In genomic region chr6:40371031-40371430, GRCm38 (mm10) we compare ENCODE assay signal across 19 mouse cellular contexts.
"Had no signal": no experiment of that assay in that cellular context is flagged by ENCODE, and none has a peak within 500 bp of the region (broad histone marks: within the 10 kb centered on the region; RNA-seq: fewer than 3 reads in every experiment).

No protein-coding gene starts in this region.

- DNase-seq: lung, adult 18-20 months; lung, embryonic 14.5 days; lung, postnatal 10 days; lung, postnatal 4 days; midbrain, embryonic 14.5 days; retina, postnatal 1 day; right cerebral cortex, adult 18-20 months; right cerebral cortex, postnatal 25 days; right cerebral cortex, postnatal 4 days; spleen, adult 18-20 months; thymus, adult 2 months; thymus, postnatal 25 days; thymus, postnatal 4 days had no signal

- H3K27ac ChIP-seq: midbrain, embryonic 10.5 days; midbrain, embryonic 12.5 days; neural tube, embryonic 13.5 days; neural tube, embryonic 15.5 days had no signal

- H3K4me2 ChIP-seq: lung, embryonic 14.5 days; midbrain, embryonic 12.5 days; neural tube, embryonic 13.5 days; neural tube, embryonic 15.5 days had no signal

- H3K27me3 ChIP-seq: midbrain, embryonic 12.5 days; neural tube, embryonic 13.5 days; neural tube, embryonic 15.5 days had no signal

- H3K4me3 ChIP-seq: midbrain, embryonic 10.5 days; midbrain, embryonic 12.5 days; myocyte; neural tube, embryonic 13.5 days; neural tube, embryonic 15.5 days had no signal

- H3K9ac ChIP-seq: lung, embryonic 14.5 days; midbrain, embryonic 12.5 days; neural tube, embryonic 13.5 days; neural tube, embryonic 15.5 days had no signal

- H3K9me3 ChIP-seq: midbrain, embryonic 10.5 days; midbrain, embryonic 12.5 days; neural tube, embryonic 13.5 days; neural tube, embryonic 15.5 days had no signal

- H3K4me1 ChIP-seq: midbrain, embryonic 10.5 days; midbrain, embryonic 12.5 days; neural tube, embryonic 13.5 days; neural tube, embryonic 15.5 days had no signal

- ATAC-seq: midbrain, embryonic 16.5 days had no signal
